Mouse (Mus musculus): ENCODE measurements around the gene Evx2.

DNA sequence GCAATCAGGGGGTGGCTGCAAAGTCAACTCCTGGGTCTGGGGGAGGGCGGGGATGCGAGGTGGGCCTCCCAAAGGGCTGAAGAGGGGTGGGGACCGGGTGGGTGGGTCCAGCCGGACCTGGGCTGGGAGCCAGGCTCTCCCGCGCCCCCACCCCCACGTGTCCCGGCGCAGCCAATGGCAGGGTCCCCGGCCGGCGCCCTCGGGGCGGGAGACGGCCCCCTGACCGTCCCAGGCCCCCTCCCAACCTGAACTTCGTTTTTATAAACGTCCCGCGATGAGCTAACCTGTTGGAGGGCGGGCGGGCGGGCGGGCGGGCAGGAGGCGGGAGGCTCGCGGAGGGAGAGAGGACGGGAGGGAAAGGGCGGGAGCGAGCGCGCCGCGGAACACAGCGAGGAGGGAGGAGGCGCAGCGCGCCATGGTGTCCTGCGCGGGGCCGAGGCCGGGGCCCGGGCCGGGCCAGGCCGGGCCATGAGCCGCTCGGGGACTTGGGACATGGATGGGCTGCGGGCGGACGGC is 8.5 kb upstream of the Evx2 start, which contains the start of gene Hoxd13:
- TF ChIP-seq CTCF (IDR thresholded peaks at IDR 0.05; ENCODE audit: low read depth) (no peak), EP300 (optimal IDR thresholded peaks at IDR 0.05) (no peak)
